Mouse (Mus musculus) erythroblast, adult 5-6 weeks (primary cell): Measurements from ENCODE around the gene Shisa5. TPM values are rescaled to one million over a fixed set of nuclear protein-coding genes. Genes with fewer than 3 reads are reported as not detected.

Experiments used
- ATAC-seq: replicated peaks from 2 replicates; pipeline ENCODE4 v1.8.0; 2016; ENCODE audit warnings: moderate number of reproducible peaks, mild to moderate bottlenecking, moderate TSS enrichment, inconsistent platforms; ENCODE audit not compliant: poor library complexity, low FRiP score, severe bottlenecking
- total RNA-seq, 2 experiments: library from RNA; stranded (forward) in 1 of 2; stranded (reverse) in 1 of 2; fragments of 150-400 nt in 1 of 2; fragments of 200-764, 138-1000 nt in 1 of 2; gene quantifications; 2 replicates each; pipeline versions ENCODE4 v1.2.3 to v1.2.4; 2015 to 2017; ENCODE audit warnings: low replicate concordance in 2 of 2

Shisa5 gene
- total RNA-seq, 2 experiments from 2014 or later, result 14.6 to 51.4 TPM

DNA sequence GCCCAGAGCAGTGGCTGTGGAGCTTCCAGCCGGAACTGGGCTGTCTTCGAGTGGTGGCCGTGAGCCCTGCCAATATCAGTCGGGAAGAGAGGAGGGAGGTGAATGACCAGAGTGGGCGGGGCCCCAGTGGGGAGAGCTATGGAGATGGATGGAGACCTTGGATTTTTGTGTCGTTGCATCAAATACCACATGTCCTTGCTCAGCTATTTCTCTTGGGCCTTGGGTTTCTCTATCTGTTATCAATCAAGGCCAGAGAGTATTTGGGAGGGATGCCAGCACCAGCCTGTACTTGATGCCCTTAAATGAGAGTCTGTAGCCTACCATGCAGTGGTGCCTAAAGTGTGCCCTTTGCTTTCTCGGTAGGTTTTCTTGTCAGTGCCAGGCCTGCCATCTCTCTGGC lies 64.9 kb downstream of the Shisa5 start:
- no peak for ATAC-seq

DNA sequence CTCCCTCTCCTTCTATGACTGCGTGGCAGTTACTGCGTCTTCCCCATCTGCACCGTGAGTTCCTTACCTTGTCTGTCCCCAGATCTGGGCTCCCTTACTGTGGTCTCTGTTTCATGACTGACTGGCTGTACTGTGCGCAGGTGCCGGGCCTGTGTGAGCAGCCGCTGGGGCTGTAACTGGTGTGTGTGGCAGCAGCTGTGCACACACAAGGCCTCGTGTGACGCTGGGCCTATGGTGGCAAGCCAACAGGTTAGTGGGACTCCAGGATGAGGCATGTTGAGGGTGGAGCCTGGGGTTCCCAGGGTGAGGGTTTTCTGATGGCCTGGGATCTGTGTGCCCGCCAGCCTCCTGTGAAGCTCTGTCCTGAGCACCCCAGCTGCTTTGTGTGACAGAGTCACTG lies 65.7 kb downstream of the Shisa5 start:
- ATAC-seq, result no peak

GRCm38 (mm10) chr9:109105011-109105410 lies 66.6 kb downstream of the Shisa5 start:
- ATAC-seq, result no peak

- ATAC-seq, result no peak
Observed at GRCm38 (mm10) chr9:109105648-109106047, 67.3 kb downstream of the Shisa5 start.

GRCm38 (mm10) chr9:109107341-109107740 lies 69.0 kb downstream of the Shisa5 start:
- ATAC-seq, result no peak

Other genes starting within 250 kb of the Shisa5 start
- gene Nckipsd, start 230.2 kb upstream of the Shisa5 start, total RNA-seq (2015; ENCODE audit: low replicate concordance), result 2.7 and 4.2 TPM in 2 replicates
- 1.8 and 3.7 TPM in 2 replicates for gene Nckipsd, start 230.2 kb upstream of the Shisa5 start, total RNA-seq (2017; ENCODE audit: low replicate concordance)
- 1.9 and 5.0 TPM in 2 replicates for gene Celsr3, start 212.2 kb upstream of the Shisa5 start, total RNA-seq (2015; ENCODE audit: low replicate concordance)
- 0.09 and 1.8 TPM in 2 replicates for gene Celsr3, start 212.2 kb upstream of the Shisa5 start, total RNA-seq (2017; ENCODE audit: low replicate concordance)
- gene Slc26a6, start 185.3 kb upstream of the Shisa5 start, total RNA-seq (2015; ENCODE audit: low replicate concordance), result 0.63 and 23.8 TPM in 2 replicates
- gene Slc26a6, start 185.3 kb upstream of the Shisa5 start, total RNA-seq (2017; ENCODE audit: low replicate concordance), result not detected in 2 replicates
- not detected in 2 replicates for gene Tmem89, start 123.9 kb upstream of the Shisa5 start, total RNA-seq (2015; ENCODE audit: low replicate concordance)
- not detected in 2 replicates for gene Tmem89, start 123.9 kb upstream of the Shisa5 start, total RNA-seq (2017; ENCODE audit: low replicate concordance)
- gene Uqcrc1, start 101.9 kb upstream of the Shisa5 start, total RNA-seq (2015; ENCODE audit: low replicate concordance), result 24.2 and 31.5 TPM in 2 replicates
- gene Uqcrc1, start 101.9 kb upstream of the Shisa5 start, total RNA-seq (2017; ENCODE audit: low replicate concordance), result 55.1 and 79.9 TPM in 2 replicates
- under 0.01 TPM in 1 of 2 replicates, not detected in the other for gene Col7a1, start 85.0 kb upstream of the Shisa5 start, total RNA-seq (2015; ENCODE audit: low replicate concordance)
- 0.17 and 1.4 TPM in 2 replicates for gene Col7a1, start 85.0 kb upstream of the Shisa5 start, total RNA-seq (2017; ENCODE audit: low replicate concordance)
- not detected in 2 replicates for gene Ucn2, start 52.6 kb upstream of the Shisa5 start, total RNA-seq (2015; ENCODE audit: low replicate concordance)
- gene Ucn2, start 52.6 kb upstream of the Shisa5 start, total RNA-seq (2017; ENCODE audit: low replicate concordance), result not detected in 2 replicates
- 3.1 and 13.3 TPM in 2 replicates for gene Pfkfb4, start 46.8 kb upstream of the Shisa5 start, total RNA-seq (2015; ENCODE audit: low replicate concordance)
- gene Pfkfb4, start 46.8 kb upstream of the Shisa5 start, total RNA-seq (2017; ENCODE audit: low replicate concordance), result 7.9 and 12.3 TPM in 2 replicates
- gene Trex1, start 21.2 kb downstream of the Shisa5 start, total RNA-seq (2015; ENCODE audit: low replicate concordance), result 7.3 and 19.6 TPM in 2 replicates
- 1.7 and 4.2 TPM in 2 replicates for gene Trex1, start 21.2 kb downstream of the Shisa5 start, total RNA-seq (2017; ENCODE audit: low replicate concordance)
- gene Atrip, start 35.6 kb downstream of the Shisa5 start, total RNA-seq (2015; ENCODE audit: low replicate concordance), result 4.2 TPM in 1 of 2 replicates, not detected in the other
- 4.8 and 10.6 TPM in 2 replicates for gene Atrip, start 35.6 kb downstream of the Shisa5 start, total RNA-seq (2017; ENCODE audit: low replicate concordance)
- gene Ccdc51, start 43.9 kb downstream of the Shisa5 start, total RNA-seq (2015; ENCODE audit: low replicate concordance), result 2.5 TPM in 1 of 2 replicates, not detected in the other
- gene Ccdc51, start 43.9 kb downstream of the Shisa5 start, total RNA-seq (2017; ENCODE audit: low replicate concordance), result 3.7 and 4.3 TPM in 2 replicates
- gene Tma7, start 44.0 kb downstream of the Shisa5 start, total RNA-seq (2015; ENCODE audit: low replicate concordance), result 104 and 108 TPM in 2 replicates
- gene Tma7, start 44.0 kb downstream of the Shisa5 start, total RNA-seq (2017; ENCODE audit: low replicate concordance), result 44.6 and 57.0 TPM in 2 replicates
- not detected in 2 replicates for gene Plxnb1, start 56.8 kb downstream of the Shisa5 start, total RNA-seq (2015; ENCODE audit: low replicate concordance)
- not detected in 2 replicates for gene Plxnb1, start 56.8 kb downstream of the Shisa5 start, total RNA-seq (2017; ENCODE audit: low replicate concordance)
- not detected in 2 replicates for gene Fbxw21, start 123.5 kb downstream of the Shisa5 start, total RNA-seq (2015; ENCODE audit: low replicate concordance)
- gene Fbxw21, start 123.5 kb downstream of the Shisa5 start, total RNA-seq (2017; ENCODE audit: low replicate concordance), result 0.28 TPM in 1 of 2 replicates, not detected in the other
- gene Fbxw13, start 157.4 kb downstream of the Shisa5 start, total RNA-seq (2015; ENCODE audit: low replicate concordance), result not detected in 2 replicates
- not detected in 2 replicates for gene Fbxw13, start 157.4 kb downstream of the Shisa5 start, total RNA-seq (2017; ENCODE audit: low replicate concordance)
- not detected in 2 replicates for gene Fbxw20, start 196.2 kb downstream of the Shisa5 start, total RNA-seq (2015; ENCODE audit: low replicate concordance)
- not detected in 2 replicates for gene Fbxw20, start 196.2 kb downstream of the Shisa5 start, total RNA-seq (2017; ENCODE audit: low replicate concordance)
- gene Fbxw14, start 249.1 kb downstream of the Shisa5 start, total RNA-seq (2015; ENCODE audit: low replicate concordance), result not detected in 2 replicates
- not detected in 2 replicates for gene Fbxw14, start 249.1 kb downstream of the Shisa5 start, total RNA-seq (2017; ENCODE audit: low replicate concordance)